Mouse (Mus musculus) lung, embryonic 15.5 days (tissue): Measurements from ENCODE around the gene Chst14. TPM values are rescaled to one million over a fixed set of nuclear protein-coding genes. Genes with fewer than 3 reads are reported as not detected.

Experiments used
- ATAC-seq: fragments of 200-750 bp; cut with Nextera tagmentation; 2 replicates; pipeline ENCODE4 v1.8.0; 2017; ENCODE audit warnings: moderate number of reproducible peaks, borderline replicate concordance; ENCODE audit not compliant: low FRiP score, low TSS enrichment; ENCODE audit errors: extremely low read depth
- H3K27ac ChIP-seq: fragments of 300-500 bp; sonication (generic); 2 replicates; pipeline ENCODE4 v1.5.1; 2015; ENCODE audit warnings: moderate library complexity, mild to moderate bottlenecking, inconsistent platforms
- H3K27me3 ChIP-seq: fragments of 300-500 bp; sonication (generic); 2 replicates; pipeline ENCODE4 v1.6.1; 2015; ENCODE audit warnings: inconsistent platforms
- H3K36me3 ChIP-seq: fragments of 300-500 bp; sonication (generic); 2 replicates; pipeline ENCODE4 v1.6.1; 2015; ENCODE audit warnings: inconsistent platforms
- H3K4me1 ChIP-seq: fragments of 300-500 bp; sonication (generic); 2 replicates; pipeline ENCODE4 v1.6.1; 2015; ENCODE audit warnings: inconsistent platforms
- H3K4me2 ChIP-seq: fragments of 300-500 bp; sonication (generic); 2 replicates; pipeline ENCODE4 v1.6.1; 2015; ENCODE audit warnings: inconsistent platforms, mild to moderate bottlenecking, moderate library complexity
- H3K4me3 ChIP-seq: fragments of 300-500 bp; sonication (generic); 2 replicates; pipeline ENCODE4 v1.5.1; 2015; ENCODE audit warnings: mild to moderate bottlenecking, inconsistent platforms
- H3K9ac ChIP-seq: fragments of 300-500 bp; sonication (generic); 2 replicates; pipeline ENCODE4 v1.6.1; 2015; ENCODE audit warnings: inconsistent platforms
- H3K9me3 ChIP-seq: fragments of 300-500 bp; sonication (generic); 2 replicates; pipeline ENCODE4 v1.6.1; 2016; ENCODE audit warnings: inconsistent platforms
- WGBS: fragments of 180-500 bp; shearing (Covaris S2); methylation state at CpG from one replicate; pipeline ENCODE4 v1.1.7; 2015; 5-methylcytosine and 5-hydroxymethylcytosine counted together
- polyA plus RNA-seq: library from polyadenylated mRNA; unstranded; fragments of >200 nt; fragmentation: Nextera tagmentation; extraction: Ambion mirVana; gene quantifications from 2 replicates; pipeline ENCODE4 v1.2.1, GENCODE M21; 2015

Gene Chst14
- polyA plus RNA-seq, 1 experiment from 2014 or later, result 35.2 TPM

GRCm38 (mm10) chr2:118948818-118949217, 22.5 kb downstream of the Chst14 start:
- no peak for ATAC-seq
- Histone ChIP-seq H3K4me1 (no peaks in the 10 kb centered on the region), H3K9ac (no peak overlapping the region), H3K27me3 (no peaks in the 10 kb centered on the region), H3K36me3 (no peaks in the 10 kb centered on the region), H3K27ac (no peak overlapping the region), H3K9me3 (no peaks in the 10 kb centered on the region), H3K4me3 (no peak overlapping the region), H3K4me2 (no peak overlapping the region)
- 90% methylated on average over 4 of the region's 4 CpGs for WGBS

- Histone ChIP-seq H3K4me3 (no peak overlapping the region), H3K4me1 (no peaks in the 10 kb centered on the region), H3K9me3 (no peaks in the 10 kb centered on the region), H3K36me3 (no peaks in the 10 kb centered on the region), H3K4me2 (no peak overlapping the region), H3K27ac (no peak overlapping the region), H3K27me3 (no peaks in the 10 kb centered on the region), H3K9ac (no peak overlapping the region)
- ATAC-seq, result no peak
- WGBS, result 61% methylated on average over 3 of the region's 3 CpGs
Measured at GRCm38 (mm10) chr2:118949699-118950098, 23.4 kb downstream of the Chst14 start.

GRCm38 (mm10) chr2:118956497-118956896, 30.2 kb downstream of the Chst14 start:
- Histone ChIP-seq H3K4me3 (no peak overlapping the region), H3K4me2 (no peak overlapping the region), H3K4me1 (no peaks in the 10 kb centered on the region), H3K27me3 (no peaks in the 10 kb centered on the region), H3K9ac (no peak overlapping the region), H3K36me3 (no peaks in the 10 kb centered on the region), H3K27ac (no peak overlapping the region), H3K9me3 (no peaks in the 10 kb centered on the region)
- WGBS, result 42% methylated on average over 5 of the region's 5 CpGs
- ATAC-seq, result no peak

GRCm38 (mm10) chr2:118959644-118960043, 33.3 kb downstream of the Chst14 start:
- Histone ChIP-seq H3K4me2 (no peak overlapping the region), H3K9me3 (no peaks in the 10 kb centered on the region), H3K27ac (no peak overlapping the region), H3K36me3 (no peaks in the 10 kb centered on the region), H3K4me1 (no peaks in the 10 kb centered on the region), H3K27me3 (no peaks in the 10 kb centered on the region), H3K9ac (no peak overlapping the region), H3K4me3 (no peak overlapping the region)
- no peak for ATAC-seq
- 13% methylated on average over 2 of the region's 2 CpGs for WGBS

- Histone ChIP-seq H3K4me3 (no peak overlapping the region), H3K9ac (no peak overlapping the region), H3K27ac (no peak overlapping the region), H3K36me3 (no peaks in the 10 kb centered on the region), H3K9me3 (no peaks in the 10 kb centered on the region), H3K4me1 (no peaks in the 10 kb centered on the region), H3K27me3 (no peaks in the 10 kb centered on the region), H3K4me2 (no peak overlapping the region)
- ATAC-seq, result no peak
- WGBS, result 74% methylated on average over 2 of the region's 2 CpGs
Measured at GRCm38 (mm10) chr2:118960413-118960812, 34.1 kb downstream of the Chst14 start.

- no peaks in the 10 kb centered on the region for H3K27me3 ChIP-seq
- WGBS, result 35% methylated on average over 2 of the region's 2 CpGs
- ATAC-seq, result no peak
- H3K9ac ChIP-seq, result no peak overlapping the region
- no peaks in the 10 kb centered on the region for H3K4me1 ChIP-seq
- no peaks in the 10 kb centered on the region for H3K9me3 ChIP-seq
- H3K4me2 ChIP-seq, result no peak overlapping the region
- no peaks in the 10 kb centered on the region for H3K36me3 ChIP-seq
- H3K27ac ChIP-seq, result no peak overlapping the region
- H3K4me3 ChIP-seq, result no peak overlapping the region
Measured at GRCm38 (mm10) chr2:118961546-118961945, 35.2 kb downstream of the Chst14 start.

GRCm38 (mm10) chr2:118963007-118963675, 36.8 kb downstream of the Chst14 start:
- Histone ChIP-seq H3K4me3 (no peak overlapping the region), H3K9me3 (no peaks in the 10 kb centered on the region), H3K4me1 (no peaks in the 10 kb centered on the region), H3K27ac (no peak overlapping the region), H3K9ac (no peak overlapping the region), H3K4me2 (no peak overlapping the region), H3K27me3 (no peaks in the 10 kb centered on the region), H3K36me3 (no peaks in the 10 kb centered on the region)
- WGBS, result 40% methylated on average over 9 of the region's 9 CpGs
- no peak for ATAC-seq

GRCm38 (mm10) chr2:118963676-118964012, 37.3 kb downstream of the Chst14 start:
- 40% methylated on average over 7 of the region's 7 CpGs for WGBS

GRCm38 (mm10) chr2:118969585-118970147, 43.4 kb downstream of the Chst14 start:
- Histone ChIP-seq H3K4me1 (no peaks in the 10 kb centered on the region), H3K27me3 (peaks cover 14% of the 10 kb centered on the region), H3K4me2 (no peak overlapping the region), H3K36me3 (no peaks in the 10 kb centered on the region), H3K9me3 (no peaks in the 10 kb centered on the region), H3K4me3 (no peak overlapping the region), H3K9ac (no peak overlapping the region), H3K27ac (no peak overlapping the region)
- WGBS, result 78% methylated on average over 11 of the region's 11 CpGs
- no peak for ATAC-seq

More at GRCm38 (mm10) chr2:118963676-118964012, 37.3 kb downstream of the Chst14 start:
- Histone ChIP-seq H3K4me3 (no peak overlapping the region), H3K27ac (no peak overlapping the region), H3K4me1 (no peaks in the 10 kb centered on the region), H3K4me2 (no peak overlapping the region), H3K27me3 (no peaks in the 10 kb centered on the region), H3K9me3 (no peaks in the 10 kb centered on the region), H3K36me3 (no peaks in the 10 kb centered on the region), H3K9ac (no peak overlapping the region)
- ATAC-seq, result no peak

- Histone ChIP-seq H3K9ac (no peak overlapping the region), H3K27me3 (peaks cover 27% of the 10 kb centered on the region), H3K27ac (no peak overlapping the region), H3K4me2 (no peak overlapping the region), H3K4me3 (no peak overlapping the region), H3K9me3 (no peaks in the 10 kb centered on the region), H3K36me3 (no peaks in the 10 kb centered on the region), H3K4me1 (peaks cover 15% of the 10 kb centered on the region)
- WGBS, result 74% methylated on average over 5 of the region's 5 CpGs
- no peak for ATAC-seq
Measured at GRCm38 (mm10) chr2:118972048-118972447, 45.8 kb downstream of the Chst14 start.

GRCm38 (mm10) chr2:118972687-118973376, 46.5 kb downstream of the Chst14 start:
- Histone ChIP-seq H3K36me3 (no peaks in the 10 kb centered on the region), H3K9ac (peak overlapping the region; percentile 8; the same call in 1 of the 2 replicates), H3K27ac (no peak overlapping the region), H3K4me1 (peaks cover 17% of the 10 kb centered on the region), H3K4me2 (peak overlapping the region; percentile 66), H3K9me3 (no peaks in the 10 kb centered on the region), H3K4me3 (peak overlapping the region; percentile 32), H3K27me3 (peaks cover 35% of the 10 kb centered on the region)
- under 1% methylated on average over 33 of the region's 33 CpGs for WGBS
- ATAC-seq, result peak; percentile 81

GRCm38 (mm10) chr2:118975855-118976254, 49.6 kb downstream of the Chst14 start:
- peak overlapping the region; percentile 70 for H3K9ac ChIP-seq
- H3K4me2 ChIP-seq, result peak overlapping the region; percentile 98
- H3K36me3 ChIP-seq, result no peaks in the 10 kb centered on the region
- no peaks in the 10 kb centered on the region for H3K9me3 ChIP-seq
- 2% methylated on average over 15 of the region's 15 CpGs for WGBS
- H3K4me3 ChIP-seq, result peak overlapping the region; percentile 64
- ATAC-seq, result 0 out of 2 replicates have a peak, but pooled peaks have one; percentile 2
- H3K27ac ChIP-seq, result no peak overlapping the region
- peaks cover 17% of the 10 kb centered on the region for H3K4me1 ChIP-seq
- H3K27me3 ChIP-seq, result peaks cover 44% of the 10 kb centered on the region
